Mouse (Mus musculus): ENCODE results near the gene Kcnt2. TPM values are rescaled to one million over a fixed set of nuclear protein-coding genes. Genes with fewer than 3 reads are reported as not detected.

Kcnt2 gene
- total and polyA plus RNA-seq, 3 experiments: 0.05 TPM; not detected in 2

- Histone ChIP-seq H3K9me3 (replicated peaks) (peaks cover 2% of the 10 kb centered on the region; the same call in 1 of the 2 replicates), H3K27me3 (ENCODE audit: insufficient read depth, low read length) (no peaks in the 10 kb centered on the region), H3K4me3 (ENCODE audit: low read depth, low read length) (no peak overlapping the region), H3K4me1 (ENCODE audit: insufficient read depth, low read depth, low read length) (no peaks in the 10 kb centered on the region), H3K36me3 (replicated peaks) (no peaks in the 10 kb centered on the region)
- ATAC-seq (ENCODE audit: extremely low read depth, insufficient number of reproducible peaks, low FRiP score, poor library complexity, severe bottlenecking) (no peak), DNase-seq (ENCODE audit: low spot score) (no peak)
- TF ChIP-seq CTCF (IDR thresholded peaks at IDR 0.05; ENCODE audit: low read depth, low read length) (no peak), GATA2 (IDR thresholded peaks at IDR 0.05; ENCODE audit: borderline replicate concordance, low read depth, low read length) (no peak), TAL1 (conservative IDR thresholded peaks at IDR 0.05; ENCODE audit: low read depth, low read length) (no peak), GATA1 (IDR thresholded peaks at IDR 0.05; ENCODE audit: borderline replicate concordance, low read length) (no peak), POLR2AphosphoS5 (IDR thresholded peaks at IDR 0.05; ENCODE audit: insufficient replicate concordance, low read depth, low read length) (no peak)
Measured at GRCm38 (mm10) chr1:140266047-140266446, 20.1 kb downstream of the Kcnt2 start.

GRCm38 (mm10) chr1:140266643-140267286 is 20.8 kb downstream of the Kcnt2 start:
- TF ChIP-seq GATA2 (IDR thresholded peaks at IDR 0.05; ENCODE audit: borderline replicate concordance, low read depth, low read length) (no peak), TAL1 (conservative IDR thresholded peaks at IDR 0.05; ENCODE audit: low read depth, low read length) (no peak), CTCF (IDR thresholded peaks at IDR 0.05; ENCODE audit: low read depth, low read length) (no peak), GATA1 (IDR thresholded peaks at IDR 0.05; ENCODE audit: borderline replicate concordance, low read length) (no peak), POLR2AphosphoS5 (IDR thresholded peaks at IDR 0.05; ENCODE audit: insufficient replicate concordance, low read depth, low read length) (no peak)
- Histone ChIP-seq H3K36me3 (replicated peaks) (no peaks in the 10 kb centered on the region), H3K4me3 (ENCODE audit: low read depth, low read length) (no peak overlapping the region), H3K9me3 (replicated peaks) (peaks cover 2% of the 10 kb centered on the region; the same call in 1 of the 2 replicates), H3K4me1 (ENCODE audit: insufficient read depth, low read depth, low read length) (no peaks in the 10 kb centered on the region), H3K27me3 (ENCODE audit: insufficient read depth, low read length) (no peaks in the 10 kb centered on the region)
- ATAC-seq (ENCODE audit: extremely low read depth, insufficient number of reproducible peaks, low FRiP score, poor library complexity, severe bottlenecking) (no peak), DNase-seq (ENCODE audit: low spot score) (no peak)

GRCm38 (mm10) chr1:140267288-140267687 is 21.3 kb downstream of the Kcnt2 start:
- Histone ChIP-seq H3K4me1 (ENCODE audit: insufficient read depth, low read depth, low read length) (no peaks in the 10 kb centered on the region), H3K36me3 (replicated peaks) (no peaks in the 10 kb centered on the region), H3K9me3 (replicated peaks) (peaks cover 2% of the 10 kb centered on the region; the same call in 1 of the 2 replicates), H3K4me3 (ENCODE audit: low read depth, low read length) (no peak overlapping the region), H3K27me3 (ENCODE audit: insufficient read depth, low read length) (no peaks in the 10 kb centered on the region)
- ATAC-seq (ENCODE audit: extremely low read depth, insufficient number of reproducible peaks, low FRiP score, poor library complexity, severe bottlenecking) (no peak), DNase-seq (ENCODE audit: low spot score) (no peak)
- TF ChIP-seq TAL1 (conservative IDR thresholded peaks at IDR 0.05; ENCODE audit: low read depth, low read length) (no peak), GATA2 (IDR thresholded peaks at IDR 0.05; ENCODE audit: borderline replicate concordance, low read depth, low read length) (no peak), GATA1 (IDR thresholded peaks at IDR 0.05; ENCODE audit: borderline replicate concordance, low read length) (no peak), POLR2AphosphoS5 (IDR thresholded peaks at IDR 0.05; ENCODE audit: insufficient replicate concordance, low read depth, low read length) (no peak), CTCF (IDR thresholded peaks at IDR 0.05; ENCODE audit: low read depth, low read length) (no peak)

GRCm38 (mm10) chr1:140273624-140274023 is 27.7 kb downstream of the Kcnt2 start:
- DNase-seq (ENCODE audit: low spot score) (no peak), ATAC-seq (ENCODE audit: extremely low read depth, insufficient number of reproducible peaks, low FRiP score, poor library complexity, severe bottlenecking) (no peak)
- Histone ChIP-seq H3K27me3 (ENCODE audit: insufficient read depth, low read length) (no peaks in the 10 kb centered on the region), H3K4me1 (ENCODE audit: insufficient read depth, low read depth, low read length) (no peaks in the 10 kb centered on the region), H3K9me3 (replicated peaks) (no peaks in the 10 kb centered on the region), H3K4me3 (ENCODE audit: low read depth, low read length) (no peak overlapping the region), H3K36me3 (replicated peaks) (no peaks in the 10 kb centered on the region)
- TF ChIP-seq CTCF (IDR thresholded peaks at IDR 0.05; ENCODE audit: low read depth, low read length): no peak
- no peak for TF ChIP-seq GATA2 (IDR thresholded peaks at IDR 0.05; ENCODE audit: borderline replicate concordance, low read depth, low read length)
- no peak for TF ChIP-seq TAL1 (conservative IDR thresholded peaks at IDR 0.05; ENCODE audit: low read depth, low read length)

GRCm38 (mm10) chr1:140275813-140276212 is 29.9 kb downstream of the Kcnt2 start:
- H3K9me3 ChIP-seq (replicated peaks): no peaks in the 10 kb centered on the region
- no peaks in the 10 kb centered on the region for H3K4me1 ChIP-seq (ENCODE audit: insufficient read depth, low read depth, low read length)
- ATAC-seq (ENCODE audit: extremely low read depth, insufficient number of reproducible peaks, low FRiP score, poor library complexity, severe bottlenecking) (no peak), DNase-seq (ENCODE audit: low spot score) (no peak)
- H3K27me3 ChIP-seq (ENCODE audit: insufficient read depth, low read length): no peaks in the 10 kb centered on the region
- TF ChIP-seq GATA2 (IDR thresholded peaks at IDR 0.05; ENCODE audit: borderline replicate concordance, low read depth, low read length) (no peak), POLR2AphosphoS5 (IDR thresholded peaks at IDR 0.05; ENCODE audit: insufficient replicate concordance, low read depth, low read length) (no peak), TAL1 (conservative IDR thresholded peaks at IDR 0.05; ENCODE audit: low read depth, low read length) (no peak), CTCF (IDR thresholded peaks at IDR 0.05; ENCODE audit: low read depth, low read length) (no peak), GATA1 (IDR thresholded peaks at IDR 0.05; ENCODE audit: borderline replicate concordance, low read length) (no peak)
- H3K36me3 ChIP-seq (replicated peaks): no peaks in the 10 kb centered on the region
- H3K4me3 ChIP-seq (ENCODE audit: low read depth, low read length): no peak overlapping the region

- DNase-seq (ENCODE audit: low spot score) (no peak), ATAC-seq (ENCODE audit: extremely low read depth, insufficient number of reproducible peaks, low FRiP score, poor library complexity, severe bottlenecking) (no peak)
- Histone ChIP-seq H3K27me3 (ENCODE audit: insufficient read depth, low read length) (no peaks in the 10 kb centered on the region), H3K4me3 (ENCODE audit: low read depth, low read length) (no peak overlapping the region), H3K4me1 (ENCODE audit: insufficient read depth, low read depth, low read length) (no peaks in the 10 kb centered on the region), H3K9me3 (replicated peaks) (0 out of 2 replicates have a peak, but pooled peaks cover under 1% of the 10 kb centered on the region), H3K36me3 (replicated peaks) (no peaks in the 10 kb centered on the region)
- TF ChIP-seq GATA2 (IDR thresholded peaks at IDR 0.05; ENCODE audit: borderline replicate concordance, low read depth, low read length) (no peak), TAL1 (conservative IDR thresholded peaks at IDR 0.05; ENCODE audit: low read depth, low read length) (no peak), CTCF (IDR thresholded peaks at IDR 0.05; ENCODE audit: low read depth, low read length) (no peak), GATA1 (IDR thresholded peaks at IDR 0.05; ENCODE audit: borderline replicate concordance, low read length) (no peak), POLR2AphosphoS5 (IDR thresholded peaks at IDR 0.05; ENCODE audit: insufficient replicate concordance, low read depth, low read length) (no peak)
Measured at GRCm38 (mm10) chr1:140293140-140293539, 47.2 kb downstream of the Kcnt2 start.
